Mouse (Mus musculus) left cerebral cortex, postnatal 10 days (tissue): ENCODE measurements at regions not wholly inside any gene's neighbourhood (a gene's known extent, or its start where the extent isn't known, plus 50 kb on each side); places are given as distances from the start of the nearest gene placed in this dataset. TPM values are rescaled to one million over a fixed set of nuclear protein-coding genes. Genes with fewer than 3 reads are reported as not detected.

ENCODE experiments used
- DNase-seq, 2 experiments: peaks; one replicate each; pipeline ENCODE4 v3.0.0; 2021 to 2022; ENCODE audit warnings: low spot score in 2 of 2, mixed read lengths in 1 of 2; ENCODE audit errors: extremely low spot score in 1 of 2
- intact Hi-C: fragments of 180-260 bp; cut with DNase I; formaldehyde crosslinking; loops from one replicate; pipeline ENCODE4 v1.15.1; 2025
- microRNA-seq: library from miRNA; unstranded; fragments of <30 nt; microRNA quantifications from one replicate; pipeline ENCODE4 v1.2.0, GENCODE M21; 2022

DNA sequence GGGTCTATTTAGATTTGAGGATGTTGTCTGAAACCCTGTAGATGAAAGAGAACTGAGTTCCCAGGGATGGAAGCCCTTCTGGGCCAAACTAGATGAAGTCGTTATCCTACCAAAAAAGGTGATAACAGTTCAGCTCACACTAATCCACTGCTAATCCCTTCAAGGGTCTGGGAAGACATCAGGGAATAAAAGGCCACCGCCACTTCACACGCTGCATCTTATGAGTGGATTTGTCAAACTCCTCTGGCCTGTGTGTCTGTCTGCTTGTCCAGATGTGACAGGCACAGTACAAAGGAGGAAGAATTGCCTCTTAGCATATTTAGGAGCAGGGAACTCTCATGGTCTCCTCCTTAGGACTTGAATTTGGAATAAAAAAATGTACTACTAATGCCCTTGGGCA is 171.2 kb upstream of the Tshz3 start:
- no peak for DNase-seq
- intact Hi-C loops, result no loop called here

DNA sequence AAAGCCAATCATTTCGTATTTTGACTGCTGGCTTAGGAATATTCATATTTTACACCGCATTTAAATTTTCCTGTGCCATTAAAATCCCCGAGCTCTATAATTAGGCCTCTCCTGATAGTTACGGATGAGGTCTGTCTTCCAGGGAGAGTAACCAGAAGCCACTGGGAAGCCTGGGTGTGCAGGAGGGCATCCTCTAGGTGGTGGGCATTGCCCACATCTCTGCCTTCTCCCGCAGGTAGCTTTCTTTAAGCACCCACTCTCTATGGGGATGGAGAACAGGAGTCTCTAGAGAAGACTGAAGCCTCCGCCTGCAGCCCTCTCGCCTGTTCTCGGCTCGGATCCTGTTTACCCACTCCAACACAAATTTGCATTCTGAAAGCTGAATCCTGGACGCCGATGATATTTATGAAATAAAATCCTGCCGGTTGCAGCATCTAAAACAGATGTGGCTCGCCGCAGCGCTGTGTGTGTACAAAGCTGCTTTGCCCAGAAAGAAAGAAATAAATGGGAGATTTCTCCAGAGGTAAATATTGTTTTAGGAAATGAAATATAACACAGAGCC is 168.3 kb upstream of the Tshz3 start:
- DNase-seq, result no peak
- intact Hi-C loops, result loop anchor here (10.0 kb wide), 1 partner anchor 815 kb away; no protein-coding TSS in a partner anchor

DNA sequence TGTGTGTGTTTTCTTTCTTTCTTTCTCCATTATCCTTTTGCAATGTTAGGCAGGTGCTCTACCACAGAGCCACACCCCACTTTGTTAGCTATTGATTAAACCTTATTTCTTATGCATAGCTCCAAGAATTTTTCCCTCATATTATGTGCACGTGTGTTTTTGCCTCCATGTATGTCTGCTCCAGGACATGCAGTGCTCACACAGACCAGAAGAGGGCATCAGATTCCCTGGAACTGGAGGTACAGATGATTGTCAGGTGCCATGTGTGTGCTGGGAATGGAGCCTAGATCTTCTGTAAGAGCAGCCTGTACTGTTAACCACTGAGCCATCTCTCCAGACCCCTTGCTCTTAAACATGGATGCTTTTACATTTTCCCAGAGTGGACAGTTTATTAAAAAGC is 166.4 kb upstream of the Tshz3 start:
- DNase-seq, result no peak
- intact Hi-C loops, result loop anchor here (10.0 kb wide), 1 partner anchor 813 kb away; no protein-coding TSS in a partner anchor

DNA sequence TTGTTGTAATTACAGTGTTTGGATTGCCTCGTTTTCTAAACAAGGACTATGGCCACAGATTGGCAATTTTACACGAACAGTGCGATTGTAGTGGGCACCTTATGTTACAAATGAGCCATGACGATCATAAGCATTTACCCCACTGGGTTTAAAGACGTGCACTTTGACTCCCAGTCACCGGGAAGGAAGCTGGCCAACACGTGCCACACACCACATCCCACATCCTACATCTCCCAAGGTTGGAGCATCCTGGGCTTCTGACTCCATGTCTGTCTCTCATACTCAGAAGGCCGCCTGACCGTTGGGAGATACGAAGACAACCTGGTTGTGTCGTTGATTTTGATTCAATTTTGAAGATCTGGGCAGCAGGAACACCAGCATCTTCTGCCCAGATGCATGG is 159.8 kb upstream of the Tshz3 start:
- DNase-seq, result no peak
- intact Hi-C loops, result loop anchor here (10.0 kb wide), 1 partner anchor 807 kb away; no protein-coding TSS in a partner anchor

DNA sequence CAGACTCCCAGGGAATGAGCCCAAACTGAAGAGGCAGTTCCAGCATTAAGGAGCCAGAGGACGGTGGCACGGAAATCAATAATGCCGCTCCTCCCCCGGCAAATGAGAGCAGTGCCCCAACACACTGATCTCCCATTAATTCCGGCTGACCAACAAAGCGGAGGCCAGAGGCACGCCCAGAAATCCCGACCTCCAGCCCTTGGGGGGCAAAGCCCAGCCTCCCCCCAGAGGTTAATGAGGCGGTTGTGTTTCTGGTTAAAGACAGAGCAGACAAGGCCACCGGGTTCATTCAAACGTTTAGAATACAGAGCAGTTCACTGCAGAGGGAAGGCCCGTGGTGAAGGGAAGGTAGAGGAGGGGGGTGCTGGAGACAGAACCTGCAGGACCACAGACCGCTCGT is 149.9 kb upstream of the Tshz3 start:
- no peak for DNase-seq
- intact Hi-C loops, result no loop called here

DNA sequence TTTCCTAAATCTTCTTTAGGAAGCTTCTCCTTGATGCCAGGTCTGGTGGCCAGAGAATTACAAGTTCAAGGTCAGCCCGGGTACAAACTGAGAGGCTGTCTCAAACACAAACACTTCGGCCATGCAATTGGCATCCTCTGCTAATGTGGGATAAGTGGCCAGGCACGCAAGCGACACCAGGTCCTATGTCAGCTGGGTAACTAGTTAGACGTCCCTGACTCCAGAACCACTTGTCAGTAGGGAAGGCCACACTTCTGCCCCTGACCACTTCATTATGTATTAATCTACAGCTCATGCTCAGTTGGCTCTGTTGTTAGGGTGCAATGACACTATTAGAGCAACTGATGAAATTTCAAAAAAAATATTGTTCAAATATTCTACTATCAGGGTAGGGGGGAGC is 149.5 kb upstream of the Tshz3 start:
- intact Hi-C loops, result no loop called here
- DNase-seq, result no peak

DNA sequence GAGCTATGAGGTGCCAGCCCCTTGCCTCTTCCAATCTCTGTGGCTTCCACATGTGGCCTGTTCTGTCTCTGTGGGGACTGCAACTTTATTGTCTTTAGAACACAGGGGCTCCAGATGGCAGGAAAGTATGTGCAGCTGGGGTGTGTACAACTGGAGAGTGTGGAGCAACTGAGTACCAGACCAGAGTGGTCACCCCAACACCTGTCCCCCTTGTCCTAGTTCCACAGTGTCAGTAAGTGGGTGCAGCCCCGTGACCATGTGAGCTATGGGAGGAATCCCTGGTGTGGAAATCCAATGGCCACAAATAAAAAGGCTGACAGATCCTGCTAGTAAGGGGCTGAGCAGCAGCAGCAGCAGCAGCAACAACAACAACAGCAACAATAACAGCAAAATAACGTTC is 126.9 kb upstream of the Tshz3 start:
- intact Hi-C loops, result no loop called here
- no peak for DNase-seq

DNA sequence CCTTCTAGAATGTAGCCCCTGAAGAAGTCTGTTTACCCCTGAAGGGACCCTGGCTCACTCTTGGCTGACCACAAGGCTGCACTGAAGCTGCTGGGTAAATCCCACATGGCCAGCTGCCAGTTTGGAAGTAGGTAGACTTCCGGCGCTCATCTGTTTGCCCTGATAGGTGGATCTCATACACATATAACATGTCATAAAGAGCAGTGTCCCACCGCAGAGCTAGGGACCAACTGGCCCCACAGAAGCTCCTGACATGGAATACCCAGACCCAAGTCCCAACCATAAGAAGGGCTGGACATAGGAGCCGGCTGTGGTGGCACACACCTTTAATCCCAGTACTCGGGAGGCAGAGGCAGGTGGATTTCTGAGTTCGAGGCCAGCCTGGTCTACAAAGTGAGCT is 115.8 kb upstream of the Tshz3 start:
- DNase-seq, result no peak
- intact Hi-C loops, result no loop called here

DNA sequence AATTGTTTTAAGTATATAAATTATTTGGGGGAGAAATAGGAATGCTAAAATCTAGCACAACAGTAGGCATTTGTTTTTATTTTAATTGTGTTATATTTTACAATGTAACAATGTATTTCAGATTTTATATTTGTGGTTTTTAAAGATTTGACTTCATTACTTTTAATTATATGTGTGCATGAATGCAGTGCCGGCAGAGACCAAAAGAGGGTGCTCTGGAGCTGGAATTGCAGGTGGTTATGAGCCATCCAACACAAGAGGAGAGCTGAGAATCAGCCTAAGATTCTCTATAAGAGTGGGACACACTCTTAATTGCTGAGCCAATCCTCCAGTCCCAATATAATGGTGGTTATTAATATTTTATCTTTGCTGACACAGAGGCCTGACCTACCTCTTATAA is 112.9 kb upstream of the Tshz3 start:
- DNase-seq, result no peak
- intact Hi-C loops, result no loop called here

DNA sequence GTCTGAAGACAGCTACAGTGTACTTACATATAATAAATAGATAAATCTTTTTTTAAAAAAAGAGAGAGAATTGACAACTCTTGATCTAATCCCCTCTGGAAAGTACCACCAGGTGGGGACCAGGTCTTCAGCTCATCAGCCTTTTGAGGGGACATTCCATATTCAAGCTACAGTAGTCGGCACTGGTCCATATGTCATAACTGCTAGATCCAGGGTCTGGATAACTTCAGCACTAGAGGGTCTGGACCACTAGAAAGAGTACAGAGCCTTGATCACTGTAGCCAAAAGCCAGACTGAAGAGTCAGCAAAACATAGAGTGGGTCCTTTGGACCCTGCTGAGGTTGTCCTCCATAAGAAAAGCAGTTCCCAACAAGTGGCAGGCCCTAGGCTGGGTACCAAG is 106.4 kb upstream of the Tshz3 start:
- intact Hi-C loops, result no loop called here
- DNase-seq, result no peak

DNA sequence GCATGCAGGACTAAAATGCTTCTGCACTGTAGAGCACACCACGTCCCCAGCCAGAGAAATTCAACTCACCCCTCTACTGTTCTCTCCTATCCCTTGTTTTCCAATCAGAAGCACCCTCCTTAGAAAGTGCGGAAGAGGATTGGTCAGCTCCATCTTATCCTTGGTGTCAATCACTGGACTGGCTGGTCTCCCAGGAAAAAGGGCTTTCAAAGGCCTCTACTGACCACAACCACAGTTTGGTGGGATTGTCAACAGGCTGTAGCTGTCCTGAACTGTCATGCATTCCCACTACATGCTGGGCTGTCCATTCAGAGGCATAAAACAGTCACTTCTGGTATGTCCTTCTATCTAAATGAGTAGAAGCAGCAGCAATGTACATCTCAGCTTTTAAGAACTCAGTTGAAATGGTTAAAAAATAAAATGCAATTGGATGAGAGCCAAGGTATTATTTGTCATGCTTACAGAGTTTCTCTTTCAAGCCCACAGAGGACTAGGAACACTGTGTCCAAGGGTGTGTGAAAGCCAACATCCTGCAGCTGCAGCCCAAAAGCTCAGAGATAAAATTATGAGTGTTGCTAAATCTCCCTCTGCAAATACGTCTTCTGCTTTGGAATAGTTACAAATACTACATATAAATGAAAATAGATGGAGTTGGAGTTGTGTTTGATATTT is 101.2 kb upstream of the Tshz3 start:
- intact Hi-C loops, result no loop called here

DNA sequence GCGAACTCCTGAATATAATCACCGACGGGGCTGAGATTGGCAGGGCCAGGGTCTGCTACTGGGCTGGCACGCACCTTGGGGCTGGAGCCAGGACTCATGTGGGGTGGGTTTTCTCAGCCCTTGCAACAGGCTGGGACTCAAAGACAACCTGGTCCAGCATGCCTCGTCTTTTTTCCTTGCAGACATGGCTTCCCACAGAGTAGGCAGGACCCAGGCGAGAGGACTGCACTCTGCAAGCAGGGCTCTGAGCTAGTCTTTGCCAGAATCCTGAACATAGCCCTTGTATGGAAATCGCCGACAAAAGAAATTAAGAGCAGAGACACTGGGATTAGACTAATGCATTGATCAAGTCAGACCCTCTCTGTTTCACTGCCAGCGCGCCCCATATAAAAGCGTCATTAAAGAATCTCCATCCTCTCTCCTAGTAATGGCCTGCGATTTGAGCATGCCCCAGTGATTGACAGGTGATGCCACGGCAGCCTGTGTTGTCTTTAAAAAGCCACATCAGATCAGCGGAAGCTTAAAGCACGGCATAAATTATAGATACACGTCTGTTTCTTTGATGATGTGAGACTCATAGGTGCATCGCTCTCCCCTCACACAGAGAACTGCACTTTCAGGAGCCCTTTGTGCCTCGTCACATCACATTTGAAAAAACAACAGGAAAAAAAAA is 92.8 kb upstream of the Tshz3 start:
- DNase-seq, result no peak
- intact Hi-C loops, result no loop called here

More for the DNA sequence above, 101.2 kb upstream of the Tshz3 start:
- DNase-seq, result no peak

DNA sequence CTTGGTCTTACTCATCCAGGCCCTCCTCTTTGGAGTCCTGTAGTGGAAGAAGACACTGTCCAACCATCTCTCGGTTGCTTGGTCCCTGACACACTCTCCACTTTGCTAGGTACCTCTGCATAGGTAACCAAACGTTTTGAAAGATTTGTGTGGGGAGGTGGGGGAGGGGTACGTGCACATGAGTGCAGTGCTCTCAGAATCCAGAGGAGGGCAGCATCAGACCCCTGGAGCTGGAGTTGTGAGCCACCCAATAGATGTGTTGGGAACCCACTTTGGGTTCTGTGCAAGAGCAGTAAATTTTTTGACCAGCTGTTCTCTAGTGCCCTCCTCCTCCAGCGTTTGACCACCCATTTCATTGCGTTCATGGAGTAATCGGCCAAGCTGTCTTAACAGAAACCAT is 77.7 kb upstream of the Tshz3 start:
- intact Hi-C loops, result no loop called here
- no peak for DNase-seq

DNA sequence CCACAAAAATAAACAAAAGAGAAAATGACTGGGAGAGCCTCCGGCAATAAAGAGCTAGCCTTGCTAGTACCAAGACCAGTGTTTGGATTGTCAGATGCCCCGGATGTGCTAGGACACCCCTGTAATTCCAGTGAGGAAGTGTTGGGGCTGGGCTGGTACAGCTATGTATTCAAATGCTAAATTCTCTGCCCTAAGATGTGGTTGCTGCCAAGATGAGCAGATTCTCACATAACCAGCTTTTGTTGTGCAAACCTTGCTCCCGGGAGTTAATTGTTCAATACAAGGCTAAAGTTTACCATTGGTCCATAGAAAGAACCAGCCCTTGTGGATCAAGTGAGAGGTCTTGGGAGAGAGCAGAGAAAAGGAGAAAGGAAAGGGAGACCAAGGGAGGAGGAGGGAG is 53.7 kb upstream of the Tshz3 start:
- no peak for DNase-seq
- intact Hi-C loops, result no loop called here

Small RNA genes lying in the stretch of these regions (microRNA-seq; reads per million reads assigned to microRNA genes)
- not detected for gene Gm25247
